Mouse (Mus musculus) liver, adult 2 months (tissue): ENCODE results near the gene Gm8947. TPM values are rescaled to one million over a fixed set of nuclear protein-coding genes. Genes with fewer than 3 reads are reported as not detected.

ENCODE experiments used
- DNase-seq: peaks from one replicate; pipeline ENCODE4 v3.0.0-alpha.2; 2011; ENCODE audit warnings: low read depth, low spot score; ENCODE audit errors: extremely low read depth
- H3K27ac ChIP-seq: fragments of 200-500 bp; replicated peaks from 2 replicates; pipeline ENCODE4 v1.5.1; 2012; ENCODE audit warnings: low read depth, mild to moderate bottlenecking, control low read depth, inconsistent platforms, low read length; ENCODE audit not compliant: insufficient read depth
- H3K27me3 ChIP-seq: fragments of 200-500 bp; 2 replicates; pipeline ENCODE4 v1.6.1; 2012; ENCODE audit warnings: mild to moderate bottlenecking, moderate library complexity, low read length, inconsistent platforms; ENCODE audit not compliant: control insufficient read depth, insufficient read depth
- H3K36me3 ChIP-seq: fragments of 200-500 bp; 2 replicates; pipeline ENCODE4 v1.6.1; 2012; ENCODE audit warnings: low read length, inconsistent platforms; ENCODE audit not compliant: control insufficient read depth, insufficient read depth
- H3K4me1 ChIP-seq: fragments of 200-500 bp; 2 replicates; pipeline ENCODE4 v1.6.1; 2011; ENCODE audit warnings: low read length; ENCODE audit not compliant: control insufficient read depth, insufficient read depth
- H3K4me3 ChIP-seq: fragments of 200-500 bp; 2 replicates; pipeline ENCODE4 v1.5.1; 2011; ENCODE audit warnings: low read depth, mild to moderate bottlenecking, control low read depth, low read length, moderate library complexity; ENCODE audit not compliant: insufficient read depth
- H3K79me2 ChIP-seq: fragments of 200-500 bp; 2 replicates; pipeline ENCODE4 v1.6.1; 2012; ENCODE audit warnings: inconsistent platforms, mild to moderate bottlenecking, low read length, moderate library complexity; ENCODE audit not compliant: control insufficient read depth, insufficient read depth
- H3K9ac ChIP-seq: fragments of 200-500 bp; 2 replicates; pipeline ENCODE4 v1.6.1; 2012; ENCODE audit warnings: low read depth, mild to moderate bottlenecking, control low read depth, inconsistent platforms, low read length
- CTCF ChIP-seq: fragments of 200-500 bp; IDR thresholded peaks from 2 replicates; pipeline ENCODE4 v1.5.1; 2011; ENCODE audit warnings: low read depth, low read length, control low read depth
- POLR2A ChIP-seq: fragments of 200-500 bp; IDR thresholded peaks from 2 replicates; pipeline ENCODE4 v1.6.1; 2011; ENCODE audit warnings: low read length, control low read depth; ENCODE audit not compliant: insufficient read depth; ENCODE audit errors: extremely low read depth
- WGBS: fragments of 180-500 bp; shearing (Covaris S2); methylation state at CpG from one replicate; pipeline ENCODE4 v1.1.7; 2018; 5-methylcytosine and 5-hydroxymethylcytosine counted together
- polyA plus RNA-seq: library from polyadenylated mRNA; depleted of rRNA; stranded (reverse); fragments of >200 nt; gene quantifications from 2 replicates; pipeline ENCODE4 v1.2.3, GENCODE M21; 2012
- total RNA-seq: library from RNA; depleted of rRNA; stranded (reverse); fragments of >200 nt; gene quantifications from 2 replicates; pipeline ENCODE4 v1.2.3, GENCODE M21; 2014

Gm8947 gene
- total and polyA plus RNA-seq, 2 experiments, result not detected

DNA sequence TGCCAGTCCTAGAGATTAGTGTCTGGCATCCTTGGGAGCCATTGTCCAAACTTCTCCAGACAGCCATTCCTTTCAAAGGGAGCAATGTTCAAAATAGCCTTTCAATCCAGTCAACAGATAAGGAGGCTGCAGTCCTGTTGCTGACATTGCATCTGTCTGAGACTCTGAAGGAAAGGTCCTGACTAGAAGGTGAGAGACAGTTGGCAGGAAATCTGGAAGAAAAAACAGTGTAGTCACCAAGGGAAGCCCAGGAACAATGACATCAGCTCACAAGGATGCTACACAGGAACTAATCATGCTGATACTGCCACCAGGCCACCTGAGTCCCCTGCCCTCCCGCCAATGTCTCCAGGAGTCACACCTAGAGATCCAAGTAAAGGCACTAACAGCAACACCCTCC lies 31.2 kb downstream of the Gm8947 start:
- no peak for TF ChIP-seq CTCF
- TF ChIP-seq POLR2A, result no peak
- H3K27me3 ChIP-seq, result no peaks in the 10 kb centered on the region
- no peak overlapping the region for H3K27ac ChIP-seq
- H3K4me3 ChIP-seq, result no peak overlapping the region
- no peaks in the 10 kb centered on the region for H3K4me1 ChIP-seq
- H3K36me3 ChIP-seq, result no peaks in the 10 kb centered on the region
- no peak overlapping the region for H3K9ac ChIP-seq
- DNase-seq, result no peak
- no peaks in the 10 kb centered on the region for H3K79me2 ChIP-seq
- WGBS, result 81% methylated on average over 1 of the region's 1 CpGs

DNA sequence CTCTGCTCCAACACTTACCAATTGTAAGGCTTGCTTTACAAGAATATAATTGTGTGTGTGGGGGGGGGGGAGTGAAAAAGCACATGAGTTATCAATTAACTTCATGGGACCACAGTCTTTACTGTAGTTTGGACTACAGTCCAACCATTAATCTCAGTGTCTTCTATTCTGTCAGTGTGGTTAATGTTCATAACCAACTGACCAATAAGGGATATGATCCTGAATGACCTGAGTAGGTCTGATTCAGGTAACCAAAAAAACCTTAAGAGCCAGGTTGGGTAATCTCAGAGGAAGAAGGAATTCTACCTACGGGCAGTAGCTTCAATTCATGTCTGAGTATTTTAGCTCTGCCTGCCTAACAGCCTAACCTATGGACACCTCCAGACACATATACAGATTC lies 32.4 kb downstream of the Gm8947 start:
- no peaks in the 10 kb centered on the region for H3K27me3 ChIP-seq
- H3K9ac ChIP-seq, result no peak overlapping the region
- no peaks in the 10 kb centered on the region for H3K36me3 ChIP-seq
- H3K27ac ChIP-seq, result no peak overlapping the region
- no peaks in the 10 kb centered on the region for H3K4me1 ChIP-seq
- TF ChIP-seq POLR2A (no peak), CTCF (no peak)
- WGBS, result 94% methylated on average over 1 of the region's 1 CpGs
- no peak for DNase-seq
- H3K4me3 ChIP-seq, result no peak overlapping the region
- H3K79me2 ChIP-seq, result no peaks in the 10 kb centered on the region

DNA sequence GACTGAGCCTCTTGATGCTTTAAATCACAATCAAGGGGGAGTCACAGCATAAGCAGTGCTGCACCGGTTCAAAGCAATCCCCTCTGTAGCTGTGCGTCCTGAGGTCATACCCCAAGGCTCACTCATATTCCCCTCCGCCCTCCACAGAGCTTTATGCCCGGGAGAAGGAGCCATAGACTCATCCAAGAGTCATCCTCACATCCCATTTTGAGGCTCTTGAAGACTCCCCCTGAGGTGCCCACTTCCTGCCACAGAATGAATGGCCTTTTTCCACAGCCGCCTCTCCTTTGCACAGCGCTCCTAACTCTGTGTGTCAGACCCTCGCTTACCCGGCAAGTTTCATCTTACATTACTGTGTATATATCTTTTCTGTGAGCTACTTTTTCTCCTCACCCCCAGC lies 35.3 kb downstream of the Gm8947 start:
- no peaks in the 10 kb centered on the region for H3K79me2 ChIP-seq
- TF ChIP-seq CTCF (no peak), POLR2A (no peak)
- no peaks in the 10 kb centered on the region for H3K4me1 ChIP-seq
- no peak overlapping the region for H3K9ac ChIP-seq
- H3K36me3 ChIP-seq, result no peaks in the 10 kb centered on the region
- H3K27ac ChIP-seq, result no peak overlapping the region
- WGBS, result 91% methylated on average over 8 of the region's 8 CpGs
- DNase-seq, result no peak
- H3K27me3 ChIP-seq, result no peaks in the 10 kb centered on the region
- H3K4me3 ChIP-seq, result no peak overlapping the region

DNA sequence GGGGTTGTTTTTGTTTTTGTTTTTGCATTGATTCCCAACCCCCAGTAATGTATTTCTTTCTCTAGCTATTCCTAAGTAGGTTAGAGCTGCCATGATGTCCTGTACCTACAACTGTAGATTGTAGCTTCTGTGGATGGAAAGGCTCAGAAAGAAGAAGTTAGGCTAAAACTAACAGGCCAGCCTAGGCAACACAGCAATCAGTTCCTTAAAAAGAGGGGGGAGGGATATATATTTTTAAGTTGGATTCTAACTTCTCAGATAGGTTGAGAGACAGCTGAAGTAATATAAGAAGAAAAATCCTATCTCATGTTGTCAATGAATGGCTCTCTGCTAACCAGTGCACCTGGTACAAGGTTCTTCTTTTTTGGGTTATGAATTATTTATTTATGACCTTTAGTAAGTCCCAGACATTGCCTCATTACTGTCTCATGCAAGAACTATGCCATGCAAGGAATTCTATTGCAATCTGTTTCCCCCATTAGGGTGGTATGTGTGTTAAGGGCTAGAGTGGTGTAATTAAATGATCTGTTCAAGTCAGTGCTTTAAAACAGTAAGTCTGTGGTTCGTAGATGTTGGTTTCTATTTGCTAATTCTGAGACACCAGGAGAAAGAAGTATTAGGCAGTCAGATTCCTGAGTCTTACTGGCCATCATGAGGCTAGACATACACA lies 36.3 kb downstream of the Gm8947 start:
- Histone ChIP-seq H3K4me1 (no peaks in the 10 kb centered on the region), H3K36me3 (no peaks in the 10 kb centered on the region), H3K27ac (no peak overlapping the region), H3K79me2 (no peaks in the 10 kb centered on the region), H3K4me3 (no peak overlapping the region), H3K27me3 (no peaks in the 10 kb centered on the region), H3K9ac (no peak overlapping the region)
- TF ChIP-seq POLR2A (no peak), CTCF (no peak)
- DNase-seq, result no peak
- 94% methylated on average over 1 of the region's 1 CpGs for WGBS

DNA sequence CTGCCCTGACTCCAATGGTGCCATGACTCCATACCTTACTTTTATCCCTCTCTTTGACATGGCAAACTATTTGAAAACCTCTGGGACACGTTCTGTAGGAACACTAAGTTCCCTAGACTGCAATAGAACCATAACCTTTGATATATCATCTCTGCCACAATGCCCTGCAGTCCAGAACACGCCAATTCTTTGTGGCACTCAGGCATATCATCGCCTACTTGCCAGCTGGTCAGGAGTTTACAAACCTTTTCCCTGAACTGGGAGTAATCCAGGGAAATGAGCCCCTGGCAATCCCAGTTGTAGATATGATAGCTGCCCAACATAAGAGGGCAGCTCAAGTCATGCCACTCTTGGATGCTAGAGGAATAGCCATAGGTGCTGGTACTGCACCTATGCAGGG lies 40.2 kb downstream of the Gm8947 start:
- no peaks in the 10 kb centered on the region for H3K4me1 ChIP-seq
- H3K9ac ChIP-seq, result no peak overlapping the region
- no peaks in the 10 kb centered on the region for H3K27me3 ChIP-seq
- no peaks in the 10 kb centered on the region for H3K36me3 ChIP-seq
- TF ChIP-seq POLR2A, result no peak
- TF ChIP-seq CTCF, result no peak
- no peak for DNase-seq
- WGBS, result 90% methylated on average over 3 of the region's 3 CpGs
- no peak overlapping the region for H3K4me3 ChIP-seq
- no peak overlapping the region for H3K27ac ChIP-seq
- H3K79me2 ChIP-seq, result no peaks in the 10 kb centered on the region

DNA sequence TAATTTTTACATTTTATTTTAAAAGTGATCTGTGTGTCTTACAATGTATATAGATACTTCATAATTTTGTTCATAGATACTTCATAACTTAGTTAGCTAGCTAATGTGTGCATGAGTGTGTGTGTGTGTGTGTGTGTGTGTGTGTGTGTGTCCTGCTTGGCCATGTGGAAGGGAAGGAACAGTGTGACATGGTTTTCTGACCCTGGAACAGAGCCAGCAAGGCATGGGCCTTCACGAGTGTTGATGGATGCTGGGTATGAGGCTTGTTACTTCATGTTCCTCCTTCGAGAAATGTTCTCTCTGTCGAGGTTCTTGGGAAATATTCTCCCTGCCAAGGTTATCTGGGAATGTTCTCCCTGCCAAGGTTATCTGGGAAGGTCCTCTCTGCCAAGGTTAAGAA lies 41.6 kb downstream of the Gm8947 start:
- no peak for DNase-seq
- no peaks in the 10 kb centered on the region for H3K4me1 ChIP-seq
- WGBS, result 83% methylated on average over 3 of the region's 3 CpGs

More for the DNA sequence above, 41.6 kb downstream of the Gm8947 start:
- H3K4me3 ChIP-seq, result no peak overlapping the region
- H3K36me3 ChIP-seq, result no peaks in the 10 kb centered on the region
- no peaks in the 10 kb centered on the region for H3K79me2 ChIP-seq
- H3K27ac ChIP-seq, result no peak overlapping the region
- no peak for TF ChIP-seq POLR2A
- no peak for TF ChIP-seq CTCF
- no peaks in the 10 kb centered on the region for H3K27me3 ChIP-seq
- no peak overlapping the region for H3K9ac ChIP-seq
